In the genomic region with DNA sequence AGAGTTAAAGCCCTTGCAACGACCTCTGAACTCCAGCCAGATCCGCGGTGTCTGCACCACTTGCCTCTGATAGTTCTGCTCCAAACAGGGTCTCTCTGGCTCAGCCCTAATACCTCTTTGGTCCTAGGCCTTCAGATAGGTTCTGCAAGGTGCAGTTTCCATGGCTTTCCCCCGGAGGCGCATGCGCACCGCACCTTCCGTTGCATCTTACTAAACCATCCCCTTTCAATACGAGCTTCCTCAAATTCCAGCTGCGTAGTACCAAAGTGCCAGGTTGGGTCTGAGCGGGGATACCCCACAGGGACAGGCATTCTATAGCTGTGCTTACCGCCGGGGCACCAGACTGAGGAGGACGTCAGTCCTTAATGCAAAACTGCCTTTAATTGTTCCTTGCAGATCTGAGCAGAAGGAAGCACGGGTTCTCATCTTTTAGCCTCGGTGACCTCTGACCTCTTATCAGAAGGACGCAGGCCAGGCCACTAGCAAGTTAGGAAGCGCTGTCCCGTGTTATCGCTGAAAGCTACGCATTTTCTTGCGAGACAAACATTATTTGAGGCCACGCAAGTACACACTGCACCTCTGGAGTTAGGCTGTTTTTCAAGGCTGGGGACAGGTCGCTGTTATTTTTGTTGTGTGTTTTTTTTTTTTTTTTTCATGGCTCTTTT, we compare ENCODE assay signal across 8 mouse cellular contexts.
DNase-seq lines count a peak whose midpoint lies in the region; ATAC-seq and TF ChIP-seq lines count a peak whose summit lies in the region.

No protein-coding gene starts in this region.

- WGBS in midbrain, embryonic 16.5 days = 13% methylated on average over 24 of the region's 24 CpGs

- no peak overlapping the region for H3K27ac ChIP-seq in ES-E14 (ENCODE audit: insufficient read depth, low read depth, low read length, poor library complexity, severe bottlenecking)
- H3K27ac ChIP-seq in midbrain, embryonic 16.5 days (ENCODE audit: low read length) = no peak overlapping the region

- H3K27me3 ChIP-seq in midbrain, embryonic 16.5 days (ENCODE audit: control insufficient read depth, insufficient read depth, low read depth, low read length) = no peaks in the 10 kb centered on the region

- peaks cover 0 to 12% of the 10 kb centered on the region in 2 experiments; a peak in 3 of 4 replicates for H3K4me1 ChIP-seq in ES-E14 (ENCODE audit: control insufficient read depth in 2 of 2, insufficient read depth in 2 of 2, low read length in 2 of 2, poor library complexity in 1 of 2)
- H3K4me1 ChIP-seq in midbrain, embryonic 16.5 days (ENCODE audit: control insufficient read depth, insufficient read depth, low read length) = peaks cover 27% of the 10 kb centered on the region

- no peaks in the 10 kb centered on the region for H3K9me3 ChIP-seq in ES-E14 (ENCODE audit: control insufficient read depth, insufficient read depth, low read depth, low read length)
- no peaks in the 10 kb centered on the region for H3K9me3 ChIP-seq in midbrain, embryonic 16.5 days (replicated peaks; ENCODE audit: control insufficient read depth, low read length, poor library complexity, severe bottlenecking)

- no peak overlapping the region; the same call in none of the 2 replicates for H3K9ac ChIP-seq in ES-E14 (ENCODE audit: insufficient read depth, low read depth, low read length, poor library complexity, severe bottlenecking)
- H3K9ac ChIP-seq in midbrain, embryonic 16.5 days (ENCODE audit: low read depth, low read length) = peak overlapping the region; percentile 50

- in situ Hi-C loops in ES-E14 (cut with MboI; ENCODE audit: low sequenced_read_pairs in 2 of 2, unreplicated experiment in 2 of 2) = no loop called here

- ATAC-seq in midbrain, embryonic 16.5 days = 0 out of 2 replicates have a peak, but pooled peaks have one; percentile 56

- peak overlapping the region; percentile 29 to 47; a peak in 2 of 4 replicates for H3K4me3 ChIP-seq in ES-E14 (ENCODE audit: insufficient read depth in 1 of 2, low read depth in 1 of 2, low read length in 2 of 2, poor library complexity in 1 of 2, severe bottlenecking in 1 of 2)
- H3K4me3 ChIP-seq in midbrain, embryonic 16.5 days (ENCODE audit: low read depth, low read length) = peak overlapping the region; percentile 14; the same call in 1 of the 2 replicates

- peak; percentile 49 to 55 for DNase-seq in cerebellum, postnatal 10 days
- no peak for DNase-seq in cerebellum, postnatal 36 days
- DNase-seq in ES-E14 (ENCODE audit: low read depth, low spot score) = peak; percentile 40
- peak; percentile 7 for DNase-seq in heart, postnatal 4 days
- DNase-seq in yolk sac, embryonic 10.5 days (ENCODE audit: low spot score) = peak; percentile 63
- no peak for DNase-seq in ovary, postnatal 36 days (ENCODE audit: low spot score)
- DNase-seq in gastrocnemius, postnatal 25 days = no peak

- H3K36me3 ChIP-seq in ES-E14 (ENCODE audit: control insufficient read depth, insufficient read depth, low read length, poor library complexity, severe bottlenecking) = no peaks in the 10 kb centered on the region
- no peaks in the 10 kb centered on the region for H3K36me3 ChIP-seq in midbrain, embryonic 16.5 days (ENCODE audit: control insufficient read depth, insufficient read depth, low read length)

- peak overlapping the region; percentile 52 for H3K4me2 ChIP-seq in midbrain, embryonic 16.5 days (ENCODE audit: low read length)

TF ChIP-seq in ES-E14, 5 proteins besides CTCF, POLR2A, EP300 and RAD21:
- TF ChIP-seq MAFK (IDR thresholded peaks at IDR 0.05; ENCODE audit: insufficient read depth, low read depth, low read length) (no peak), CHD2 (IDR thresholded peaks at IDR 0.05; ENCODE audit: low read depth, low read length) (no peak), ZNF384 (IDR thresholded peaks at IDR 0.05; ENCODE audit: low read depth, low read length) (no peak), ZC3H11A (IDR thresholded peaks at IDR 0.05; ENCODE audit: borderline replicate concordance, low read depth, low read length) (no peak), HCFC1 (IDR thresholded peaks at IDR 0.05; ENCODE audit: borderline replicate concordance, insufficient read depth, low read length) (no peak)

Comparison
In these comparisons a context has a peak if more than half of its experiments do, and no peak if none do; other contexts are left out.
1. DNase-seq: peak in cerebellum, postnatal 10 days (2 of 2), ES-E14 (single experiment), heart, postnatal 4 days (single experiment) and yolk sac, embryonic 10.5 days (single experiment); none in cerebellum, postnatal 36 days (0 of 2), ovary, postnatal 36 days (single experiment) and gastrocnemius, postnatal 25 days (single experiment).